8 mouse cellular contexts compared by ENCODE assay signal in the genomic region with DNA sequence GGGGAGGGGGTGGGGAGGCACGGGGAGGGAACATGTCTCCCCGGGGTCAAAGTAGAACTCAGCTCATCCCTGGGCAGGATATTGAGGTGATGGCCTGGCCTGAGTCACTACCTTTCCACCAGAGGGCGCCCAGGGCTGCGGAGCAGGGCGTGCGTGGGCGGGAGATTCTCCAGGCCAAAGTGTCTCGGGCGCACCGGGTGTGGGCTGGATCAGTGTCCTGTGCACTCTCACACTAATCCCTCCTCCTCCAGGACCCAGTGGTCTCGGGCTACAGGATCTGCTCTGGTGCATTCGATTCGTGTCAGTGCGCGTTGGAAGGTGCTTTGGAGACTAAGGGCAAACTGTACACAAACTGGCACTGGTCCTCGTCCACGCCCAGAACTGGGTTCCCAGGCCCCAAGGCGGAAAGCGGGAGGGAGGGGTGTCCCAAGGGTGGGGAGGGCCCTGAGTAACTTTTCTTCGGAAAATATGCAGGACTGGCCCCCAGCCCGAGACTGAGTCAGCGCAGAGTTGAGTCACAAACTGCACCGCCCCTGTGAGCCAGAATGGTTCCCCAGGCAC. TPM values are rescaled to one million over a fixed set of nuclear protein-coding genes. Genes with fewer than 3 reads are reported as not detected.
DNase-seq lines count a peak whose midpoint lies in the region; ATAC-seq and TF ChIP-seq lines count a peak whose summit lies in the region.

No protein-coding gene starts in this region.

- H3ac ChIP-seq in C2C12 (ENCODE audit: control insufficient read depth, insufficient read length, low read depth) = peak overlapping the region; percentile 58

- peaks cover 16% of the 10 kb centered on the region for H3K4me1 ChIP-seq in bone marrow macrophage, adult 2 months (ENCODE audit: control insufficient read depth, insufficient read depth, low read length)
- peaks cover 10% of the 10 kb centered on the region; the same call in 1 of the 2 replicates for H3K4me1 ChIP-seq in embryonic fibroblast, embryonic 13.5 days (ENCODE audit: control insufficient read depth, insufficient read depth, low read length)
- peaks cover 21% of the 10 kb centered on the region for H3K4me1 ChIP-seq in heart, embryonic 10.5 days
- peaks cover 10% of the 10 kb centered on the region for H3K4me1 ChIP-seq in kidney, embryonic 14.5 days (ENCODE audit: control insufficient read depth, insufficient read depth, low read length)
- H3K4me1 ChIP-seq in midbrain, postnatal 0 days (ENCODE audit: insufficient read depth, low read length) = no peaks in the 10 kb centered on the region

- 4% methylated on average over 23 of the region's 23 CpGs for WGBS in heart, embryonic 10.5 days
- WGBS in kidney, embryonic 14.5 days = 3% methylated on average over 23 of the region's 23 CpGs
- WGBS in midbrain, postnatal 0 days = 3% methylated on average over 23 of the region's 23 CpGs

- 0 out of 2 replicates have a peak, but pooled peaks cover 2% of the 10 kb centered on the region for H3K9me3 ChIP-seq in heart, embryonic 10.5 days
- H3K9me3 ChIP-seq in kidney, embryonic 14.5 days (ENCODE audit: control insufficient read depth, low read length) = no peaks in the 10 kb centered on the region
- no peaks in the 10 kb centered on the region for H3K9me3 ChIP-seq in midbrain, postnatal 0 days (ENCODE audit: low read length)

- peak; percentile 93 for TF ChIP-seq CTCF in C2C12 (IDR thresholded peaks at IDR 0.05; ENCODE audit: control insufficient read depth, insufficient read depth, insufficient read length)
- peak; percentile 57; the same call in 1 of the 2 replicates for TF ChIP-seq CTCF in bone marrow macrophage, adult 2 months (IDR thresholded peaks at IDR 0.05; ENCODE audit: low read depth, low read length)
- TF ChIP-seq CTCF in embryonic fibroblast, embryonic 13.5 days (IDR thresholded peaks at IDR 0.05; ENCODE audit: borderline replicate concordance, insufficient read depth, low read length) = peak; percentile 93
- peak; percentile 73 for TF ChIP-seq CTCF in midbrain, postnatal 0 days (IDR thresholded peaks at IDR 0.05)

- peaks cover 22% of the 10 kb centered on the region for H3K79me3 ChIP-seq in C2C12 (ENCODE audit: low read depth)

- peak; percentile 85 for ATAC-seq in kidney, embryonic 14.5 days (ENCODE audit: low FRiP score, low TSS enrichment)
- ATAC-seq in midbrain, postnatal 0 days (ENCODE audit: low FRiP score) = no peak

- H3K4me3 ChIP-seq in C2C12 (ENCODE audit: insufficient read depth, poor library complexity, severe bottlenecking) = no peak overlapping the region
- peak overlapping the region; percentile 43 for H3K4me3 ChIP-seq in bone marrow macrophage, adult 2 months (ENCODE audit: insufficient read depth, low read length)
- H3K4me3 ChIP-seq in embryonic fibroblast, embryonic 13.5 days (ENCODE audit: insufficient read depth, low read length) = no peak overlapping the region
- H3K4me3 ChIP-seq in heart, embryonic 10.5 days = peak overlapping the region; percentile 53
- H3K4me3 ChIP-seq in kidney, embryonic 14.5 days (ENCODE audit: low read length) = peak overlapping the region; percentile 24
- no peak overlapping the region for H3K4me3 ChIP-seq in midbrain, postnatal 0 days (ENCODE audit: low read depth, low read length)

- H3K36me3 ChIP-seq in C2C12 (ENCODE audit: control insufficient read depth, insufficient read depth) = peaks cover 51% of the 10 kb centered on the region
- peaks cover 30% of the 10 kb centered on the region for H3K36me3 ChIP-seq in heart, embryonic 10.5 days
- H3K36me3 ChIP-seq in kidney, embryonic 14.5 days (ENCODE audit: control insufficient read depth, insufficient read depth, low read length) = peaks cover 14% of the 10 kb centered on the region
- H3K36me3 ChIP-seq in midbrain, postnatal 0 days (ENCODE audit: insufficient read depth, low read length) = 0 out of 2 replicates have a peak, but pooled peaks cover 6% of the 10 kb centered on the region

- peak overlapping the region; percentile 53 for H3K4me2 ChIP-seq in kidney, embryonic 14.5 days (replicated peaks; ENCODE audit: low read depth, low read length)
- peak overlapping the region; percentile 27; the same call in 1 of the 2 replicates for H3K4me2 ChIP-seq in midbrain, postnatal 0 days (ENCODE audit: low read depth, low read length, poor library complexity, severe bottlenecking)

- no peak overlapping the region for H3K27ac ChIP-seq in bone marrow macrophage, adult 2 months (ENCODE audit: insufficient read depth, low read depth, low read length)
- H3K27ac ChIP-seq in embryonic fibroblast, embryonic 13.5 days (ENCODE audit: insufficient read depth, low read length) = peak overlapping the region; percentile 77
- H3K27ac ChIP-seq in heart, embryonic 10.5 days = peak overlapping the region; percentile 83
- H3K27ac ChIP-seq in kidney, embryonic 14.5 days (ENCODE audit: low read depth, low read length) = no peak overlapping the region
- no peak overlapping the region for H3K27ac ChIP-seq in midbrain, postnatal 0 days (ENCODE audit: low read depth, low read length)

- no peak for TF ChIP-seq POLR2A in bone marrow macrophage, adult 2 months (IDR thresholded peaks at IDR 0.05; ENCODE audit: borderline replicate concordance, low read depth, low read length)
- TF ChIP-seq POLR2A in embryonic fibroblast, embryonic 13.5 days (IDR thresholded peaks at IDR 0.05; ENCODE audit: low read depth, low read length) = peak; percentile 76

- peak; percentile 96 for DNase-seq in heart, embryonic 10.5 days (ENCODE audit: low spot score)
- peak; percentile 91 for DNase-seq in liver
- peak; percentile 63 for DNase-seq in midbrain, postnatal 0 days (ENCODE audit: low spot score)
- DNase-seq in spleen, postnatal 10 days (ENCODE audit: low spot score in 2 of 2) = peak; percentile 80 to 93

- H3K9ac ChIP-seq in kidney, embryonic 14.5 days (ENCODE audit: low read depth, low read length) = peak overlapping the region; percentile 29; the same call in 1 of the 2 replicates
- no peak overlapping the region for H3K9ac ChIP-seq in midbrain, postnatal 0 days (replicated peaks; ENCODE audit: low read length, poor library complexity, severe bottlenecking)

- no peaks in the 10 kb centered on the region for H3K27me3 ChIP-seq in C2C12 (ENCODE audit: control insufficient read depth, insufficient read depth, insufficient read length)
- H3K27me3 ChIP-seq in heart, embryonic 10.5 days (ENCODE audit: insufficient read depth, poor library complexity, severe bottlenecking) = no peaks in the 10 kb centered on the region
- H3K27me3 ChIP-seq in kidney, embryonic 14.5 days (ENCODE audit: control insufficient read depth, insufficient read depth, low read length) = no peaks in the 10 kb centered on the region
- H3K27me3 ChIP-seq in midbrain, postnatal 0 days (ENCODE audit: insufficient read depth, low read length) = no peaks in the 10 kb centered on the region

- peaks cover 31% of the 10 kb centered on the region for H3K79me2 ChIP-seq in C2C12 (ENCODE audit: control insufficient read depth, insufficient read depth)

TF ChIP-seq in C2C12, 6 proteins besides CTCF, POLR2A, EP300 and RAD21:
- peak; percentile 80 for TF ChIP-seq FOSL1 (IDR thresholded peaks at IDR 0.05; ENCODE audit: insufficient read depth, low read length, poor library complexity, severe bottlenecking)
- TF ChIP-seq MYOD1 (IDR thresholded peaks at IDR 0.05; ENCODE audit: control insufficient read depth, insufficient read length, low read depth) = no peak
- TF ChIP-seq MAX (IDR thresholded peaks at IDR 0.05) = peak; percentile 31
TF ChIP-seq in C2C12: peak in this region for 2.

RNA-seq across cellular contexts. Expression of gene Nop53, which starts 2.6 kb away (rescaled TPM):
- polyA plus RNA-seq in C2C12 (2012; fragmentation: generic; extraction: Trizol) = 228 TPM
- polyA plus RNA-seq in bone marrow macrophage, adult 2 months (2012; ENCODE audit: insufficient read depth, insufficient read length, missing spikeins) = 184 and 188 TPM in 2 replicates
- polyA plus RNA-seq in embryonic fibroblast, embryonic 13.5 days (2011; ENCODE audit: insufficient read length, low read depth, missing spikeins) = 87.7 and 98.1 TPM in 2 replicates
- 136 and 152 TPM in 2 replicates for polyA plus RNA-seq in heart, embryonic 10.5 days (2016; fragmentation: Nextera tagmentation; extraction: Ambion mirVana)
- 203 and 216 TPM in 2 replicates for polyA plus RNA-seq in kidney, embryonic 14.5 days (2014; fragmentation: Nextera tagmentation; extraction: Ambion mirVana)
- 82.8 and 104 TPM in 2 replicates for total RNA-seq in midbrain, postnatal 0 days (2014; rRNA removed)
- polyA plus RNA-seq in midbrain, postnatal 0 days (2015; fragmentation: Nextera tagmentation; extraction: Ambion mirVana) = 128 and 143 TPM in 2 replicates

RNA-seq across cellular contexts. Expression of gene Ehd2, which starts 18.9 kb away (rescaled TPM):
- polyA plus RNA-seq in C2C12 (2012; fragmentation: generic; extraction: Trizol) = 98.7 TPM
- 0.52 and 1.2 TPM in 2 replicates for polyA plus RNA-seq in bone marrow macrophage, adult 2 months (2012; ENCODE audit: insufficient read depth, insufficient read length, missing spikeins)
- polyA plus RNA-seq in embryonic fibroblast, embryonic 13.5 days (2011; ENCODE audit: insufficient read length, low read depth, missing spikeins) = 136 and 191 TPM in 2 replicates
- 22.1 and 26.2 TPM in 2 replicates for polyA plus RNA-seq in heart, embryonic 10.5 days (2016; fragmentation: Nextera tagmentation; extraction: Ambion mirVana)
- polyA plus RNA-seq in kidney, embryonic 14.5 days (2014; fragmentation: Nextera tagmentation; extraction: Ambion mirVana) = 17.7 and 22.3 TPM in 2 replicates
- total RNA-seq in midbrain, postnatal 0 days (2014; rRNA removed) = 5.6 and 5.9 TPM in 2 replicates
- polyA plus RNA-seq in midbrain, postnatal 0 days (2015; fragmentation: Nextera tagmentation; extraction: Ambion mirVana) = 3.9 and 4.3 TPM in 2 replicates

RNA-seq across cellular contexts. Expression of gene Selenow, which starts 26.3 kb away (rescaled TPM):
- 423 TPM for polyA plus RNA-seq in C2C12 (2012; fragmentation: generic; extraction: Trizol)
- polyA plus RNA-seq in bone marrow macrophage, adult 2 months (2012; ENCODE audit: insufficient read depth, insufficient read length, missing spikeins) = 51.4 and 52.0 TPM in 2 replicates
- 382 and 390 TPM in 2 replicates for polyA plus RNA-seq in embryonic fibroblast, embryonic 13.5 days (2011; ENCODE audit: insufficient read length, low read depth, missing spikeins)
- polyA plus RNA-seq in heart, embryonic 10.5 days (2016; fragmentation: Nextera tagmentation; extraction: Ambion mirVana) = 750 and 752 TPM in 2 replicates
- 811 and 907 TPM in 2 replicates for polyA plus RNA-seq in kidney, embryonic 14.5 days (2014; fragmentation: Nextera tagmentation; extraction: Ambion mirVana)
- total RNA-seq in midbrain, postnatal 0 days (2014; rRNA removed) = 718 and 730 TPM in 2 replicates
- 2,106 and 2,315 TPM in 2 replicates for polyA plus RNA-seq in midbrain, postnatal 0 days (2015; fragmentation: Nextera tagmentation; extraction: Ambion mirVana)

Comparison
In these comparisons a context has a peak if more than half of its experiments do, and no peak if none do; other contexts are left out.
1. H3K4me3 ChIP-seq: peak in bone marrow macrophage, adult 2 months (single experiment), heart, embryonic 10.5 days (single experiment) and kidney, embryonic 14.5 days (single experiment); none in C2C12 (single experiment), embryonic fibroblast, embryonic 13.5 days (single experiment) and midbrain, postnatal 0 days (single experiment).
2. H3K27ac ChIP-seq: peak in embryonic fibroblast, embryonic 13.5 days (single experiment) and heart, embryonic 10.5 days (single experiment); none in bone marrow macrophage, adult 2 months (single experiment), kidney, embryonic 14.5 days (single experiment) and midbrain, postnatal 0 days (single experiment).
3. Peak in every context shown above with its lines, with median percentiles within 50 percentile points of each other: CTCF ChIP-seq and DNase-seq.